Mouse (Mus musculus) regulatory T cell (primary cell): Measurements from ENCODE around the gene Tet2.

Source experiments
- in situ Hi-C: fragments of 300-600 bp; cut with MboI, MseI; formaldehyde crosslinking; loops from one replicate; pipeline ENCODE4 v1.15.1; 2025; ENCODE audit warnings: high pct_unique_total_duplicates

Tet2 gene

GRCm38 (mm10) chr3:133544551-133545303 is at the start of gene Tet2:
TSS of gene Tet2 (minus strand) at chr3:133545139.
- in situ Hi-C loops, result loop anchor here (25.0 kb wide), 1 partner anchor 457 kb away; the partner anchor contains the start of genes Gstcd and Ints12

GRCm38 (mm10) chr3:133592995-133593394 is 48.1 kb upstream of the Tet2 start:
- in situ Hi-C loops, result loop anchor here (10.0 to 25.0 kb wide), 2 partner anchors 58 to 1619 kb away; partner anchors contain the start of gene Cenpe

- in situ Hi-C loops, result loop anchor here (10.0 to 25.0 kb wide), 2 partner anchors 56 to 1622 kb away; partner anchors contain the start of gene Cenpe
Observed at GRCm38 (mm10) chr3:133590506-133591152, 45.7 kb upstream of the Tet2 start.

GRCm38 (mm10) chr3:133585010-133585409 is 40.1 kb upstream of the Tet2 start:
- in situ Hi-C loops, result loop anchor here (5.0 to 25.0 kb wide), 3 partner anchors 42 to 1627 kb away; partner anchors contain the start of gene Cenpe

GRCm38 (mm10) chr3:133583411-133584025 is 38.6 kb upstream of the Tet2 start:
- in situ Hi-C loops, result loop anchor here (25.0 kb wide), 1 partner anchor 1629 kb away; the partner anchor contains the start of gene Cenpe

GRCm38 (mm10) chr3:133582969-133583368 is 38.0 kb upstream of the Tet2 start:
- in situ Hi-C loops, result loop anchor here (25.0 kb wide), 1 partner anchor 1629 kb away; the partner anchor contains the start of gene Cenpe

- in situ Hi-C loops, result loop anchor here (25.0 kb wide), 1 partner anchor 1630 kb away; the partner anchor contains the start of gene Cenpe
Observed at GRCm38 (mm10) chr3:133582096-133582495, 37.2 kb upstream of the Tet2 start.

- in situ Hi-C loops, result loop anchor here (25.0 kb wide), 1 partner anchor 1631 kb away; the partner anchor contains the start of gene Cenpe
Observed at GRCm38 (mm10) chr3:133581541-133581940, 36.6 kb upstream of the Tet2 start.

GRCm38 (mm10) chr3:133579671-133580070 is 34.7 kb upstream of the Tet2 start:
- in situ Hi-C loops, result loop anchor here (25.0 kb wide), 1 partner anchor 1633 kb away; the partner anchor contains the start of gene Cenpe

- in situ Hi-C loops, result loop anchor here (25.0 kb wide), 1 partner anchor 1633 kb away; the partner anchor contains the start of gene Cenpe
Observed at GRCm38 (mm10) chr3:133579140-133579539, 34.2 kb upstream of the Tet2 start.

- in situ Hi-C loops, result loop anchor here (25.0 kb wide), 1 partner anchor 1637 kb away; the partner anchor contains the start of gene Cenpe
Observed at GRCm38 (mm10) chr3:133574969-133575368, 30.0 kb upstream of the Tet2 start.

- in situ Hi-C loops, result no loop called here
Observed at GRCm38 (mm10) chr3:133571961-133572360, 27.0 kb upstream of the Tet2 start.

- in situ Hi-C loops, result loop anchor here (5.0 kb wide), 1 partner anchor 71 kb away; no protein-coding TSS in a partner anchor
Observed at GRCm38 (mm10) chr3:133563503-133564205, 18.7 kb upstream of the Tet2 start.

GRCm38 (mm10) chr3:133559413-133560114 is 14.6 kb upstream of the Tet2 start:
- in situ Hi-C loops, result loop anchor here (5.0 kb wide), 1 partner anchor 67 kb away; no protein-coding TSS in a partner anchor

- in situ Hi-C loops, result no loop called here
Observed at GRCm38 (mm10) chr3:133557602-133558001, 12.7 kb upstream of the Tet2 start.

- in situ Hi-C loops, result no loop called here
Observed at GRCm38 (mm10) chr3:133557154-133557553, 12.2 kb upstream of the Tet2 start.

- in situ Hi-C loops, result no loop called here
Observed at GRCm38 (mm10) chr3:133555378-133555777, 10.4 kb upstream of the Tet2 start.

- in situ Hi-C loops, result no loop called here
Observed at GRCm38 (mm10) chr3:133554552-133555067, 9.7 kb upstream of the Tet2 start.

GRCm38 (mm10) chr3:133554092-133554491 is 9.2 kb upstream of the Tet2 start:
- in situ Hi-C loops, result no loop called here

GRCm38 (mm10) chr3:133551941-133552340 is 7.0 kb upstream of the Tet2 start:
- in situ Hi-C loops, result no loop called here
